Comparison of ENCODE assay signal across 13 mouse cellular contexts in genomic region chrX:71352033-71352432, GRCm38 (mm10). TPM values are rescaled to one million over a fixed set of nuclear protein-coding genes. Genes with fewer than 3 reads are reported as not detected.
DNase-seq lines count a peak whose midpoint lies in the region; ATAC-seq and TF ChIP-seq lines count a peak whose summit lies in the region.
"Had no signal": no experiment of that assay in that cellular context is flagged by ENCODE, and none has a peak within 500 bp of the region (broad histone marks: within the 10 kb centered on the region; RNA-seq: fewer than 3 reads in every experiment).

No protein-coding gene starts in this region.

- H3K9me3 ChIP-seq in intestine, postnatal 0 days (ENCODE audit: control insufficient read depth) = no peaks in the 10 kb centered on the region
- no peaks in the 10 kb centered on the region for H3K9me3 ChIP-seq in intestine, embryonic 15.5 days
- no peaks in the 10 kb centered on the region for H3K9me3 ChIP-seq in neural tube, embryonic 11.5 days (ENCODE audit: control insufficient read depth, low read length)
- H3K9me3 ChIP-seq: limb, embryonic 15.5 days had no signal

- no peak overlapping the region for H3K4me3 ChIP-seq in intestine, postnatal 0 days (ENCODE audit: low read depth, low read length)
- no peak overlapping the region for H3K4me3 ChIP-seq in intestine, embryonic 15.5 days (replicated peaks)
- H3K4me3 ChIP-seq in neural tube, embryonic 11.5 days (ENCODE audit: low read depth, low read length) = no peak overlapping the region
- H3K4me3 ChIP-seq: limb, embryonic 15.5 days had no signal

- H3K9ac ChIP-seq in intestine, postnatal 0 days (ENCODE audit: low read depth, low read length) = no peak overlapping the region
- H3K9ac ChIP-seq in intestine, embryonic 15.5 days = no peak overlapping the region
- no peak overlapping the region for H3K9ac ChIP-seq in neural tube, embryonic 11.5 days (ENCODE audit: low read length)
- H3K9ac ChIP-seq: limb, embryonic 15.5 days had no signal

- H3K27ac ChIP-seq in intestine, postnatal 0 days (ENCODE audit: low read depth, low read length) = no peak overlapping the region
- H3K27ac ChIP-seq in intestine, embryonic 15.5 days = no peak overlapping the region
- H3K27ac ChIP-seq in neural tube, embryonic 11.5 days (ENCODE audit: low read depth, low read length) = no peak overlapping the region
- H3K27ac ChIP-seq: limb, embryonic 15.5 days had no signal

- no peak for ATAC-seq in intestine, postnatal 0 days
- ATAC-seq in intestine, embryonic 15.5 days = no peak
- ATAC-seq in neural tube, embryonic 11.5 days (ENCODE audit: insufficient read depth, low FRiP score, low TSS enrichment) = no peak

- H3K27me3 ChIP-seq in intestine, postnatal 0 days (replicated peaks; ENCODE audit: control insufficient read depth, insufficient read depth, low read length) = no peaks in the 10 kb centered on the region
- no peaks in the 10 kb centered on the region for H3K27me3 ChIP-seq in intestine, embryonic 15.5 days (replicated peaks)
- H3K27me3 ChIP-seq in neural tube, embryonic 11.5 days (ENCODE audit: control insufficient read depth, insufficient read depth, low read length) = no peaks in the 10 kb centered on the region
- H3K27me3 ChIP-seq: limb, embryonic 15.5 days had no signal

- H3K4me2 ChIP-seq in intestine, postnatal 0 days (replicated peaks; ENCODE audit: low read depth) = no peak overlapping the region
- no peak overlapping the region for H3K4me2 ChIP-seq in intestine, embryonic 15.5 days (replicated peaks)
- no peak overlapping the region for H3K4me2 ChIP-seq in neural tube, embryonic 11.5 days (ENCODE audit: low read depth)
- H3K4me2 ChIP-seq: limb, embryonic 15.5 days; midbrain, embryonic 11.5 days had no signal

- 67% methylated on average over 1 of the region's 1 CpGs for WGBS in intestine, postnatal 0 days
- WGBS in intestine, embryonic 15.5 days = 75% methylated on average over 1 of the region's 1 CpGs
- WGBS in neural tube, embryonic 11.5 days = 73% methylated on average over 1 of the region's 1 CpGs

- no peaks in the 10 kb centered on the region for H3K4me1 ChIP-seq in intestine, postnatal 0 days (replicated peaks; ENCODE audit: control insufficient read depth, insufficient read depth, low read length)
- no peaks in the 10 kb centered on the region for H3K4me1 ChIP-seq in intestine, embryonic 15.5 days (replicated peaks)
- H3K4me1 ChIP-seq in neural tube, embryonic 11.5 days (ENCODE audit: control insufficient read depth, insufficient read depth, low read length) = no peaks in the 10 kb centered on the region
- H3K4me1 ChIP-seq: limb, embryonic 15.5 days had no signal

- DNase-seq in neural tube, embryonic 11.5 days (ENCODE audit: low spot score) = peak; percentile 9
- DNase-seq in neural tube, embryonic 10.5 days (ENCODE audit: extremely low spot score, low spot score) = no peak
- DNase-seq in R1 (ENCODE audit: low read depth, low spot score) = peak; percentile 21
- DNase-seq in naive thymus-derived CD4-positive, alpha-beta T cell, adult 2 months (ENCODE audit: low read depth) = peak; percentile 57
- DNase-seq in yolk sac, embryonic 10.5 days (ENCODE audit: low spot score) = no peak
- no peak for DNase-seq in right cerebral cortex, adult 18-20 months
- DNase-seq: gastrocnemius, postnatal 25 days; heart, postnatal 4 days; right cerebral cortex, postnatal 25 days had no signal

- peak; percentile 33; the same call in 1 of the 2 replicates for TF ChIP-seq CTCF in intestine, postnatal 0 days (IDR thresholded peaks at IDR 0.05; ENCODE audit: low read depth)

- H3K36me3 ChIP-seq in intestine, postnatal 0 days (ENCODE audit: control insufficient read depth, insufficient read depth) = no peaks in the 10 kb centered on the region
- no peaks in the 10 kb centered on the region for H3K36me3 ChIP-seq in intestine, embryonic 15.5 days
- H3K36me3 ChIP-seq in neural tube, embryonic 11.5 days (ENCODE audit: control insufficient read depth, insufficient read depth, low read length) = no peaks in the 10 kb centered on the region
- H3K36me3 ChIP-seq: limb, embryonic 15.5 days had no signal

RNA-seq across cellular contexts. Expression of gene Mtmr1, which starts 12.5 kb away (rescaled TPM):
- polyA plus RNA-seq in intestine, postnatal 0 days (2015; fragmentation: Nextera tagmentation; extraction: Ambion mirVana) = 9.3 and 9.4 TPM in 2 replicates
- polyA plus RNA-seq in intestine, embryonic 15.5 days (2015; fragmentation: Nextera tagmentation; extraction: Ambion mirVana) = 11.5 and 12.5 TPM in 2 replicates
- 15.4 and 16.3 TPM in 2 replicates for polyA plus RNA-seq in neural tube, embryonic 11.5 days (2014; fragmentation: Nextera tagmentation; extraction: Ambion mirVana)

Comparison
In these comparisons a context has a peak if more than half of its experiments do, and no peak if none do; other contexts are left out.
1. DNase-seq: peak in neural tube, embryonic 11.5 days (single experiment), R1 (single experiment) and naive thymus-derived CD4-positive, alpha-beta T cell, adult 2 months (single experiment); none in neural tube, embryonic 10.5 days (single experiment), yolk sac, embryonic 10.5 days (single experiment) and right cerebral cortex, adult 18-20 months (single experiment).